Mouse (Mus musculus): ENCODE measurements around the gene Jade2.

GRCm38 (mm10) chr11:51833393-51834066 lies 23.9 kb downstream of the Jade2 start:
- no peak for TF ChIP-seq CTCF (IDR thresholded peaks at IDR 0.05; ENCODE audit: control insufficient read depth, insufficient read depth, insufficient replicate concordance, low read depth, low read length)
- TF ChIP-seq POLR2A (IDR thresholded peaks at IDR 0.05; ENCODE audit: control insufficient read depth, low read depth, low read length) = no peak

Measured in testis, adult 2 months (tissue).